Mouse (Mus musculus) liver, embryonic 13.5 days (tissue): Measurements from ENCODE around the gene Olfr769. TPM values are rescaled to one million over a fixed set of nuclear protein-coding genes. Genes with fewer than 3 reads are reported as not detected.
"Not testable (repeated sequence)": the region's sequence is repeated elsewhere in the genome, so short reads cannot be mapped to it uniquely, and the experiment has no call there.

Source experiments
- ATAC-seq: fragments of 200-750 bp; cut with Nextera tagmentation; 2 replicates; pipeline ENCODE4 v1.8.0; 2017; ENCODE audit warnings: low read depth, mild to moderate bottlenecking, moderate number of reproducible peaks, moderate library complexity
- DNase-seq: peaks from one replicate; pipeline ENCODE4 v3.0.0; 2022
- H3K27ac ChIP-seq: fragments of 300-500 bp; sonication (generic); 2 replicates; pipeline ENCODE4 v1.5.1; 2015; ENCODE audit warnings: moderate library complexity, mild to moderate bottlenecking, inconsistent platforms
- H3K27me3 ChIP-seq: fragments of 300-500 bp; sonication (generic); 2 replicates; pipeline ENCODE4 v1.6.1; 2015; ENCODE audit warnings: mild to moderate bottlenecking, inconsistent platforms
- H3K36me3 ChIP-seq: fragments of 300-500 bp; sonication (generic); 2 replicates; pipeline ENCODE4 v1.6.1; 2015; ENCODE audit warnings: mild to moderate bottlenecking, inconsistent platforms
- H3K4me1 ChIP-seq: fragments of 300-500 bp; sonication (generic); replicated peaks from 2 replicates; pipeline ENCODE4 v1.6.1; 2015; ENCODE audit warnings: inconsistent platforms
- H3K4me2 ChIP-seq: fragments of 300-500 bp; sonication (generic); 2 replicates; pipeline ENCODE4 v1.6.1; 2015; ENCODE audit warnings: inconsistent platforms, mild to moderate bottlenecking, moderate library complexity
- H3K4me3 ChIP-seq: fragments of 300-500 bp; sonication (generic); replicated peaks from 2 replicates; pipeline ENCODE4 v1.5.1; 2015; ENCODE audit warnings: mild to moderate bottlenecking, inconsistent platforms
- H3K9ac ChIP-seq: fragments of 300-500 bp; sonication (generic); 2 replicates; pipeline ENCODE4 v1.6.1; 2015; ENCODE audit warnings: mild to moderate bottlenecking, inconsistent platforms
- H3K9me3 ChIP-seq: fragments of 300-500 bp; sonication (generic); replicated peaks from 2 replicates; pipeline ENCODE4 v1.6.1; 2016; ENCODE audit warnings: inconsistent platforms
- WGBS: fragments of 180-500 bp; shearing (Covaris S2); methylation state at CpG from one replicate; pipeline ENCODE4 v1.1.7; 2015; ENCODE audit not compliant: insufficient replicate concordance; 5-methylcytosine and 5-hydroxymethylcytosine counted together
- polyA plus RNA-seq: library from polyadenylated mRNA; unstranded; fragments of >200 nt; fragmentation: Nextera tagmentation; extraction: Ambion mirVana; gene quantifications from 2 replicates; pipeline ENCODE4 v1.2.1, GENCODE M21; 2015

The Olfr769 gene
- not detected in 2 replicates for polyA plus RNA-seq

DNA sequence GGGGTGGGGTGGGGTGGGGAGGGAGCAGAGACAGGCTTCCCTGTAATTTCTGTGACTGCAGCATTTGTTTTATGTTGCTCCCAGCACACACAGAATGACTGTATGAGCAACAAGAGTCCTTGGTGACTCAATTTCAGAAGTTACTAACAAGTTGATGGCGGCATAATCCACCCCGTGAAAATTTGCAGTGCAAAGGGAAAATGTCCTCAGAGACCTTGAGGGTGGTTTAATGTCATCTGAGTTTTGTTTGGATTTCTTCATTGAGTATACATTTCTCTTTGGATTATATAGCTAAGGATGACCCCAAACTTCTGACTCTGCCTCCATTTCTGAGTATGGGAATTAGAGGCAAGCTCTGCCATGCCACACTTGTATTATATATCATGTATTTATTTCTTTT, at the start of gene Olfr769:
Gene Olfr769, minus strand, starts transcription at position 101 of the 400 bp plus-strand sequence.
- ATAC-seq (no peak), DNase-seq (no peak)
- no peak within 1 kb of the TSS for H3K4me3 ChIP-seq
- H3K27ac ChIP-seq = no peak within 1 kb of the TSS
- WGBS = 68% methylated on average over 2 of the region's 2 CpGs
- 0 out of 2 replicates have a peak, but pooled peaks cover 4% of the 10 kb centered on the region for H3K9me3 ChIP-seq
- no peaks in the 10 kb centered on the region for H3K27me3 ChIP-seq
- no peaks in the 10 kb centered on the region for H3K36me3 ChIP-seq
- no peak within 1 kb of the TSS for H3K9ac ChIP-seq
- no peaks in the 10 kb centered on the region for H3K4me1 ChIP-seq
- no peak within 1 kb of the TSS for H3K4me2 ChIP-seq

DNA sequence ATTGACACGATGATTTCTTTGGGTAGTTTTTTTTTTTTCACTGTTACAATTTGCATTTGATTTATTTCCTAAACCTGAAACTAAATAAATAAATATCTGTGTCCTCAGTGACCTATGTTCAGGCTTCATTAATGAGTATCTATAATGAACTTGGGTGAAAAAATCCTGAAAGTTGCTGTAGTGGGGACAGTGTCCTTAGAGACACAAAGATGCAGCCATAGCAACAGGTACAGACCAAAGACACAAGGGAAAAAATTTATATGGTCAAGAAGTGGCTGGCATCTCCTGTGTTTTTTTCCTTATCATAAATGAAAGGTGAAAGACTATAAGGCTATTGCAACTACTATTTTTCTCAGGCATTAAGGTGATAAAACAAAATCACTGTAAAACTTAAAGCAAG, 47.0 kb upstream of the Olfr769 start, which contains the start of gene Olfr771:
Gene Olfr771, minus strand, starts transcription at position 101 of the 400 bp plus-strand sequence.
- no peak for DNase-seq
- ATAC-seq = no peak
- H3K36me3 ChIP-seq = no peaks in the 10 kb centered on the region
- no peaks in the 10 kb centered on the region for H3K9me3 ChIP-seq
- no peak within 1 kb of the TSS for H3K9ac ChIP-seq
- H3K4me1 ChIP-seq = no peaks in the 10 kb centered on the region
- no peaks in the 10 kb centered on the region for H3K27me3 ChIP-seq
- H3K4me3 ChIP-seq = no peak within 1 kb of the TSS
- no peak within 1 kb of the TSS for H3K27ac ChIP-seq
- H3K4me2 ChIP-seq = no peak within 1 kb of the TSS
- WGBS = 58% methylated on average over 1 of the region's 1 CpGs

DNA sequence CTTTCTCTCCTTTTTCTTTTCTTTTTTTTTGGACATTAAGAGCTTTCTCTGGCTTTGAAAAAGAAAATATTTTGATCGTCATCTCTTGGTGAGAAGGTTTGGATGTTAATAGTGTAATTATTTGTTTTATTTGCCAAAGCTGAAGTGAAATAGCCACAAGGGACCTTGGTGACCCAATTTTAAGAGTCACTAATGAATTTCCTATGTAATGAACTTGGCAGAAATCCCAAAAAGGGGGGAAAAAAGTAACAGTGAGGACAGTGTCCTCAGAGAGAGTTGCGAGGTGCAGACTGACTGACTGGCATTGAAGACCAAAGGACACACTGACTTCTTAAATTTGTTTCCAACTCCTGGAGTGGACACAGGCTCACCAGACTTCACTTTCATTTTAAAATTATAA, 21.2 kb upstream of the Olfr769 start, which contains the start of gene Olfr770:
Gene Olfr770, minus strand, starts transcription at position 101 of the 400 bp plus-strand sequence.
- H3K4me2 ChIP-seq = no peak within 1 kb of the TSS
- ATAC-seq (no peak), DNase-seq (no peak)
- no peak within 1 kb of the TSS for H3K4me3 ChIP-seq
- H3K27ac ChIP-seq = no peak within 1 kb of the TSS
- H3K9ac ChIP-seq = no peak within 1 kb of the TSS
- H3K36me3 ChIP-seq = no peaks in the 10 kb centered on the region
- H3K4me1 ChIP-seq = no peaks in the 10 kb centered on the region
- no peaks in the 10 kb centered on the region for H3K9me3 ChIP-seq
- H3K27me3 ChIP-seq = no peaks in the 10 kb centered on the region
- WGBS = 68% methylated on average over 2 of the region's 2 CpGs

- ATAC-seq = no peak
- Histone ChIP-seq H3K4me2 (no peak overlapping the region), H3K36me3 (no peaks in the 10 kb centered on the region), H3K27ac (no peak overlapping the region), H3K9ac (no peak overlapping the region), H3K27me3 (no peaks in the 10 kb centered on the region), H3K4me1 (no peaks in the 10 kb centered on the region), H3K9me3 (peaks cover 15% of the 10 kb centered on the region), H3K4me3 (no peak overlapping the region)
- DNase-seq = no peak
- WGBS = 86% methylated on average over 3 of the region's 3 CpGs
Observed at GRCm38 (mm10) chr10:129115146-129115545, 2.5 kb downstream of the Olfr769 start.

DNA sequence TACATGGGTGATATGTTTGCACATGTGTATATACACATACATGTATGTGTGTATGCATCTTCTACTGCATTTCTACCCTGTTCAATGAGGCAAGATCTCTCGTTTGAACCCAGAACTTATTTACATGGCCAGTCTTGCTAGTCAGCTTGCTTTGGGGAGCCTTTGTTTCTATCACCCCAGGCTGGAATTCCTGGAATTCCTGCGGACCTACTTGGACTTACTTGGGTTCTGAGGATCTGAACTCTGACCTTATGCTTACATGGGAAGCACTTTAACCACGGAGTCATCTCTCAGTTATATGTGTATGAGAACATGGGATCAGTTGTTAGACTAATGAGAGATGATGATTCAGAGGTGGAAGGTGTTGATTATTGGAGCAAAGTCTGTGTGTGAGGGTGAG, 16.4 kb downstream of the Olfr769 start:
- ATAC-seq (no peak), DNase-seq (no peak)
- no peak overlapping the region for H3K4me2 ChIP-seq
- H3K27ac ChIP-seq = no peak overlapping the region
- H3K4me3 ChIP-seq = no peak overlapping the region
- no peaks in the 10 kb centered on the region for H3K36me3 ChIP-seq
- no peaks in the 10 kb centered on the region for H3K27me3 ChIP-seq
- H3K4me1 ChIP-seq = no peaks in the 10 kb centered on the region
- H3K9me3 ChIP-seq = peaks cover 4% of the 10 kb centered on the region; the same call in 1 of the 2 replicates
- no peak overlapping the region for H3K9ac ChIP-seq
- WGBS = 32% methylated on average over 3 of the region's 3 CpGs

DNA sequence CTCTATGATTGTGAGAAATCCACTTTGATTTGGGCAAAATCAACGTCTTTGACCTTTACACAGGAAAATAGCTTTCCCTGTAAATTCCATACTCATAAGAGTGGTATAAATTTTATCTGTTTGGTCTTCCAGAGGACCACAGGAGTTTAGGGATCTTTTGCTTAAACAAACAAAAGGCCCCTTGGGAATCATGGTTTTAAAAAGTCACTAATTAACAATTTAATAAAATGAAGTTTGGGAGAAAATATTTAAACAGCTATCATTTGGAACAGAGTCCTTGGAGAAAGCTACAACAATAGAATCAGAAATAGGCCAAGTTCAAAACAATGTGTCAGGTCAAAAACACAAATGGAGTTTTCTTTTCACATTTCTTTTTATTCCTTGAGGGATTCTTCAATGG, 18.4 kb downstream of the Olfr769 start, which contains the start of gene Olfr768:
Gene Olfr768, minus strand, starts transcription at position 101 of the 400 bp plus-strand sequence.
- no peaks in the 10 kb centered on the region for H3K4me1 ChIP-seq
- DNase-seq = no peak
- no peak within 1 kb of the TSS for H3K4me2 ChIP-seq
- H3K27me3 ChIP-seq = no peaks in the 10 kb centered on the region
- WGBS = 48% methylated on average over 1 of the region's 1 CpGs
- H3K27ac ChIP-seq = no peak within 1 kb of the TSS
- H3K36me3 ChIP-seq = no peaks in the 10 kb centered on the region
- no peak for ATAC-seq
- H3K9ac ChIP-seq = no peak within 1 kb of the TSS
- H3K9me3 ChIP-seq = peaks cover under 1% of the 10 kb centered on the region; the same call in 1 of the 2 replicates
- H3K4me3 ChIP-seq = no peak within 1 kb of the TSS

DNA sequence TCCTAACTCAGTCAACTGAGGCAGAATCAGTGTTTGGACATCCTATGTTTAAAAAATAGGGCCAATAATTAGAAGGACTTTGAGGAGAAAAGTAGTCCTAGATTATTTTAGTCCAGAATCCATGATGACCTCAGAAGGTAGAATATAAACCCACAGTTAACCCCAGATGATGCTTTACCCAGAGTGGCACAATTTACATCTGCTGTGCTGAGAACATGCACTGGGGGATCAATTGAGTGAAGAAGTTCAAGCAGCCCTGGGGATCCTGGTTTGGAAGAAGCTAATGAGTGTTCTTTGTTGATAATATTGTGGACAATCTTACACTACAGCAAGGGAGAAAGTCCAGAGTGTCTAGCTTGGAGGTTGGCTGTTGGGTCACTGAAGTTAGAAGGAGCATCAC, 34.9 kb downstream of the Olfr769 start, which contains the start of gene Olfr767:
Gene Olfr767, minus strand, starts transcription at position 101 of the 400 bp plus-strand sequence.
- H3K4me3 ChIP-seq, H3K4me2 ChIP-seq, H3K36me3 ChIP-seq, H3K27ac ChIP-seq, H3K9ac ChIP-seq, H3K27me3 ChIP-seq, ATAC-seq, DNase-seq, H3K4me1 ChIP-seq, H3K9me3 ChIP-seq: not testable (repeated sequence)

DNA sequence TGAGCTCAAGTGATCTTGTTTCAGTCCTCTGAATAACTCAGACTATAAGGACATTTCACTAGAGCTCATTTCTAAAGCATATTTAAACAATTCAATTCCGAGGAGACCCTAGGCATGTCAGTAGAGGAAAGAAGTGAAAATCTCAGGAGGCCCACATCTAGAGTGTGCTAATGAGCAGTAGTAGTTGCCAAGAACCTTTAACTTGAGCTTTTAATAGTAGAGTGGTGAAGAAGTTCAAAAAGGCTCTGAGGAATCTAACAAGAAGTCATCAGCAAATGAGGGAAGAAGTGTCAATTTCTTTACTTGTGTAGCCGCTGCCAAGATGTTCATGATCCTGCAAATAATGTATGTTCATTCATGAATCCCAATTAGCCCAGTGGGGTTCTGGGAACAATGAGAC, 48.8 kb downstream of the Olfr769 start, which contains the start of gene Olfr766-ps1:
Gene Olfr766-ps1, minus strand, starts transcription at position 101 of the 400 bp plus-strand sequence.
- 63% methylated on average over 2 of the region's 2 CpGs for WGBS
- Histone ChIP-seq H3K4me2 (no peak within 1 kb of the TSS), H3K36me3 (no peaks in the 10 kb centered on the region), H3K9me3 (no peaks in the 10 kb centered on the region), H3K4me3 (no peak within 1 kb of the TSS), H3K9ac (no peak within 1 kb of the TSS), H3K27me3 (no peaks in the 10 kb centered on the region), H3K4me1 (no peaks in the 10 kb centered on the region), H3K27ac (no peak within 1 kb of the TSS)
- no peak for DNase-seq
- ATAC-seq = no peak

Other genes with a start within 250 kb of the Olfr769 start
- 0.43 and 0.66 TPM in 2 replicates for gene Gdf11, start 226.1 kb downstream of the Olfr769 start, polyA plus RNA-seq
- 118 and 119 TPM in 2 replicates for gene Cd63, start 216.9 kb downstream of the Olfr769 start, polyA plus RNA-seq
- gene Rdh5, start 195.0 kb downstream of the Olfr769 start, polyA plus RNA-seq = 10.5 and 10.6 TPM in 2 replicates
- gene Bloc1s1, start 193.8 kb downstream of the Olfr769 start, polyA plus RNA-seq = 81.9 and 87.1 TPM in 2 replicates
- gene Itga7, start 184.0 kb downstream of the Olfr769 start, polyA plus RNA-seq = 0.12 and 0.41 TPM in 2 replicates
- not detected in 2 replicates for gene Mettl7b, start 156.9 kb downstream of the Olfr769 start, polyA plus RNA-seq
- gene Olfr9, start 128.4 kb downstream of the Olfr769 start, polyA plus RNA-seq = not detected in 2 replicates
- gene Olfr763, start 107.1 kb downstream of the Olfr769 start, polyA plus RNA-seq = not detected in 2 replicates
- not detected in 2 replicates for gene Olfr764-ps1, start 78.0 kb downstream of the Olfr769 start, polyA plus RNA-seq
- not detected in 2 replicates for gene Olfr765, start 67.9 kb downstream of the Olfr769 start, polyA plus RNA-seq
- not detected in 2 replicates for gene Olfr766-ps1, start 48.9 kb downstream of the Olfr769 start, polyA plus RNA-seq
- not detected in 2 replicates for gene Olfr767, start 35.0 kb downstream of the Olfr769 start, polyA plus RNA-seq
- not detected in 2 replicates for gene Olfr768, start 18.5 kb downstream of the Olfr769 start, polyA plus RNA-seq
- not detected in 2 replicates for gene Olfr770, start 21.1 kb upstream of the Olfr769 start, polyA plus RNA-seq
- not detected in 2 replicates for gene Olfr771, start 46.9 kb upstream of the Olfr769 start, polyA plus RNA-seq
- not detected in 2 replicates for gene Olfr772, start 60.1 kb upstream of the Olfr769 start, polyA plus RNA-seq
- gene Olfr773, start 69.6 kb upstream of the Olfr769 start, polyA plus RNA-seq = not detected in 2 replicates
- not detected in 2 replicates for gene Olfr774, start 118.3 kb upstream of the Olfr769 start, polyA plus RNA-seq
- not detected in 2 replicates for gene Olfr775, start 130.6 kb upstream of the Olfr769 start, polyA plus RNA-seq
- gene Olfr776, start 141.3 kb upstream of the Olfr769 start, polyA plus RNA-seq = not detected in 2 replicates
- not detected in 2 replicates for gene Olfr777, start 153.6 kb upstream of the Olfr769 start, polyA plus RNA-seq
- gene Olfr780, start 200.3 kb upstream of the Olfr769 start, polyA plus RNA-seq = not detected in 2 replicates
- gene Olfr781, start 211.0 kb upstream of the Olfr769 start, polyA plus RNA-seq = not detected in 2 replicates
- not detected in 2 replicates for gene Olfr782, start 231.0 kb upstream of the Olfr769 start, polyA plus RNA-seq